Mouse (Mus musculus) fibroblast of lung, adult 2 months (primary cell): ENCODE measurements at regions not wholly inside any gene's neighbourhood (a gene's known extent, or its start where the extent isn't known, plus 50 kb on each side); places are given as distances from the start of the nearest gene placed in this dataset.

Experiments used
- DNase-seq: peaks from one replicate; pipeline ENCODE4 v3.0.0-alpha.2; 2011; ENCODE audit warnings: low read depth

DNA sequence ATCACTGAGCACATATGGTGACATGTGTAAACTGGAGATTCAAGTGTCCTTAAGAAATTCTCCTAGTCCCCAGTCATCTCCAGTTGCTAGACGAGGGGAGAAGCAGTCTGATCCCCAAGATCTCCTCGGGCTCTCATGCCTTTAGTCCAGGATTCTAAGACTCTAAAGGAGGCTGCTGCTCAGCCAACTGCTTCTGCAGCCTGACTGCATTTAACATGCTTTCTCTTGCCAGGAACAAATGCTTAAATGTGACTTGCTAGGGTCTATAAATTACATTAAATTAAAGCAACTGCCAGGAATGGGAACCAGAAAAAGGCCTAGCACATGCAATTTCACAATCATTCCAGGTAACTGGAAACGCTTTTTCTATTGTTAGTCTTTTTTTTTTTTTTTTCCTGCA is 599.8 kb upstream of the Gcfc2 start:
- DNase-seq = no peak

DNA sequence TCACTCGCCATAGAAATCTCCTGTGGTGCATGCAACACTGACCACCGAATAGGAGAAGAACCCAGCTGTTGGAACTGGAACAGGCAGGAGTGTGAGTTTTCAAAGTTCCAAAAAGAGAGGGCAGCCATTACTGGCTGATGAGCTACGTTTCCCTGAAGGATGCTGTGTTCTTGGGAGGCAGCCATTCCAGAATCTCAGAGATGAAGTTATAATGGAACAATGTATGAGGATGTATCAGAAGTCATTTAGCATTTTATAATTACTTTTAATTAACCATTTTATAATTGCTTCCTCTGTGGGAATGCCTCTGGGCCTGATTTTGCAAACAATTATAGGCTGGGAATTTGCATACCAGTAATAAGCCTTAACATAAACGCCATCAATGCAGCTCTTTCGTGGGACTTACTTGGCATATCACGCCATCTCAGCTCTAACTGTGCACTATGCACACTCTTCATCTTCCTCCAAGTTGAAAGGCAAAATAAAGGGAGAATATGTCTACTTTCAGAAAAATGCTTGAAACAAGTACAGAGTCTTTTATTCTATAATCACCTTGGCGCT is 559.4 kb upstream of the Gcfc2 start:
- no peak for DNase-seq

DNA sequence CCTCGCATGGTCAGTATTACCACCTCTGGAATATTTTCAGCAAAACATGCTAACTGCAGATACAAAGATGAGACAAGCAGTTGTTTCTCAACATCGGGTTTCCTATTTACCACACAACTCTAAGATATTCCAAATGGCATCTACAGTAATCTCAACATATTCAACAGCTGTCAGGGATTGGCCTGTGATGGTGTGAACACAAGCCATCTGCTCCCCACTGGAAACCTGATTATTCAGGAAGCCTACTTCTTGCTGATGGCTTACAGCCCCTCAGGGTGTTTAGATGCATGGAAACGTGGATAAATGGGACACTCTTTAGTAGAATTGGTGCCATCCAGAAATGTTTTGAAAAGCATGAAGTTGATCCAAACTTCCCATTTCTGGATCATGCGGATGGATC is 535.0 kb upstream of the Gcfc2 start:
- no peak for DNase-seq

DNA sequence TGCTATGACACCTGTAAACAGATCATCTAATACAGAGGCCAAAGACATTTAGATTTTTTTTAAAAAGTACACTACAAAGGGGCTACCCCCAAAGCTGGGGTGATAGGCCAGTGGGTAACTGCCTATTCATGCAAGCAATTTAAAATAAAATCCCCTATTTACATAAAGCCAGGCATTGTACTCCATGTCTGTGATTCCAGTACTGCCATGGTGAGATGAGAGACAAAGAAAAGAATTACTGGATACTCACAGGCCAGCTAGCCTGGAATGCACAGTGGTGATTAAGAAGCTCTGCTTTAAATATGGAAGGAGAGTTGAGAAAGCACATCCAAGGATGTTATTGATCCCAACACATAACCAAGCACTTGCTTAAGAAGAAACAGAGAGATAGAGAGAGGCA is 520.3 kb upstream of the Gcfc2 start:
- no peak for DNase-seq

DNA sequence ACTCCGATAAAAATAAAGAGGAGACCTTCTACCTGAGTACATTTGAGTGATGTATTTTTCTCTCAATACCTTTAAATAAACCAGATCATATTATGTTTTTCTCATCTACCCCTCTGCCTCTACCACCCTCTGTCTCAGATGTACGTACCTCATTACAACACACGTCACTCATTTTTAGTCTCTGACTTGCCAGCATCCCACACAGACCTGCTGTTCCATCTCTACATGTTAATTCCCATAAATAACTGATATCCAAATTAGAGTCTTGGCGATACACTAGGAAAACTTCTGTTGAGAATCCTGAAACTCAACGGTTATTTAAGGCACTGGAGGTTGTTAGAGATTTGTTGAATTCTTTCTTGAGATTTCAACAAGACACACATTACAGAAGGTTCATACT is 509.9 kb upstream of the Gcfc2 start:
- no peak for DNase-seq

DNA sequence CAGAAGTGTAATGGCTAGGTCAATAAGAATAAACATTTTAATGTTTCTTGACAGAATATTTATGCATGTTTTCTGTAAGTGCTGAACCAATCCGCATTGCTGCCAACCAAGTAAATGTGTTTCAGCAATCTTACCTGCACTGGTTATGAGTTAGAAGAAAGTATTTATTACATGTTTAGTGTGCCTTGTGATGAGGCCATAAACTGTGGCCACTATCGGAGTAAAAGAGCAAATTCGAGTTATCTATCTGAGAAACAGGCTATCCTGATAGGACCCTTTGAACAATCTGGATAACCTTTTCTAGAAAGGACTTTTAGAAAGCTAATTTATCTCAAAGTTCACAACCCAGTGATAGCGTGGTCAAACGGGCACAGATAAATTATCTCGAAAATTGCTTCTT is 488.7 kb upstream of the Gcfc2 start:
- no peak for DNase-seq

DNA sequence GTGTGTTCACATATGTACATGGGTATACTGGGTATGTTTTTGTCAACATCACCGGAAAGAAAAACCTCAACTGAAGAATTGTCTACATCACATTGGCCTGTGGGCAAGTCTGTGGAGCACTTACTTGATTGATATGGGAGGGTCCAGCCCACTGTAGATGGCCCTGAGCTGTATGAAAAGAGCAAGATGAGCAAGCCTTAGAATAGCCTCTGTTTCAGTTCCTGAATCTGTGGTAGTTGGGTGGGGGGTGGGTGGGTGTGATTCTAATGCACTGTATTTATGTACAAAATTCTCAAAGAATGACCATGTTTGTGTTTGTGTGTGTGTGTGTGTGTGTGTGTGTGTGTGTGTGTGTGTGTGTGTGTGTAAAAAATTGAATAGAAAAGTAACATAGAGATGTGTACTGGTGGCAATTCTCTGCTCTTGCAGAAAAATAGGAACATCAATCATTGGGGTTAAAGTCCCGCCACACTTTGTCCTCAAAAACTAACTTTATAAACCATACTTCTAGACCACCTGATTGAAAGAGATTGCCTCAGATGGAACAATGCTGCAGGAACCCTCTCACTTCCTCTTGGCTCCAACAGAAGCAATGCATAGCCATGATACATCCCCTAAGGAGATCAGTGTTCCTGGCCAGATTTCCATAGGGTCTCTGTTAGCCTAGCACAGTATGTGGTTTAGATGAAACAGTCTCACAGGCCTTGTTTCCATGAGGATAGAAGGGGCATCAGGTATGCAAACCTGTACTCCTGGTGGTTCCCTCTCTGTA is 484.3 kb upstream of the Gcfc2 start:
- DNase-seq = no peak

DNA sequence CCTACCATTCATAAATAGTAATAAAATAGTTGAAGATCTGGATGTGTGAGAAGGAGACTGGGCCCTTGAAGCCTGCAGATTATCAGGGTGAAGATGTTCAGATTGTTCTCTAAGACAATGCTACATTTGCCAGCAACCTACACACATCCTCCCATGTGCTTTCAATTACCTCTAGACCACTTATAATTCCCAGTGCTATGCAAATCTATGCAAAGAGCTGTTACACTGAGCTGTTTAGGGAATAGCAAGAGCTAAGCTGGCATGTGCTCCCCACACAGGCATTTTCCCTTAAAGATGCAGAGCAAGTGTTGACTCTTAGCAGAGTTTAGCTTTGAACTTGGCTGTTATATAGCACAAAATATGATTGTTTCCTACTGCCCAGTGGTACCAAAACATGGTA is 482.1 kb upstream of the Gcfc2 start:
- DNase-seq = no peak

DNA sequence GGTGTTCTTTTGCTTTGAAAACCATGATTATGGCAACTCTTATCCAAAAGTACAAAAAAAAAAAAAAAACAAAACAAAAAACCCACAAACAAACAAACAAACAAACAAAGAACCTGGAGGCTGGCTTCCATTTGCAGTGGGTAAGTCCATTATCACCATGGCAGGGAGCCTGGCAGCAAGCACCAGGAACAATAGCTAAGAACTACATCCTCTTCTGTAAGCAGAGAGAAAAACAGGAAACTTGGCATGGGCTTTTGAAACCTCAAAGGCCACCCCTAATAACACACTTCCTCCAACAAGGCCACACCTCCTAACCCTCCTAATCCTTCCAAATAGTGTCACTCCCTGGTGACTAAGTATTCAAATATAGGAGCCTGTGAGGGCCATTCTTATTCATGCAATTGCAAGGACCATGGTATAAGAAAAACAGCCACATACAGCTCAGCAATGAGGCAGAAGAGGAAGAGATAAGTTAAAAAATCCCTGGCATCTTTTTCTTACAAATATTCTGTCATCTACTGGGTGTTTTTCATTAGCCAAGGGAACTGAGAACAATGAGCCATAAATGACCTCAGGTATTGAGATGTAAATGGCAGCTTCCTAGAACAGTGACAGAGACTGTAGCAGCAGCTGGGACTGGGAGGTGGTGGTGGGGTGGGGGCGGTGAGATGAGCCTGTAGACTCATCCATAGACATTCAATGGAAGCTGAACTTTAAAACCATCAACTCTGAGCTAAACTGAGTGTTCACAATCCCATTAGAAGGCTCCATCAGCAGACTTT is 477.3 kb upstream of the Gcfc2 start:
- no peak for DNase-seq

DNA sequence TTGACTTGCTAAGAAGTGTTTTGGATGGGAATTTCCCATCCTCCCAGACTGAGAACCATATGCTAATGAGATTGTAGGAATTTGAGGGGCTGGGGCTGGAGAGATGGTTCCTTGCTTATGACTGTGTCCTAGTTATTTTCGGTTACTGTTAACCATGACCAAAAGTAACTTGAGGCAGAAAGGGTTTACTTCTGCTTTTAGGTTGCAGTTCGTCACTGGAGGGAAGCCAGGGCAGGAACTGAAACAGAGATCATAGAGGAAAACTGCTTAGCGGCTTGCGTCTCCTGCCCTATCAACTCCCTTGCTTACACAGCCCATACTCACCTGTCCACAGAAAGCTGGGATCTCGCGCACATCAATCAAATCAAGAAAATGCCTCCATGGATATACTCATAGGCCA is 475.8 kb upstream of the Gcfc2 start:
- DNase-seq = no peak

DNA sequence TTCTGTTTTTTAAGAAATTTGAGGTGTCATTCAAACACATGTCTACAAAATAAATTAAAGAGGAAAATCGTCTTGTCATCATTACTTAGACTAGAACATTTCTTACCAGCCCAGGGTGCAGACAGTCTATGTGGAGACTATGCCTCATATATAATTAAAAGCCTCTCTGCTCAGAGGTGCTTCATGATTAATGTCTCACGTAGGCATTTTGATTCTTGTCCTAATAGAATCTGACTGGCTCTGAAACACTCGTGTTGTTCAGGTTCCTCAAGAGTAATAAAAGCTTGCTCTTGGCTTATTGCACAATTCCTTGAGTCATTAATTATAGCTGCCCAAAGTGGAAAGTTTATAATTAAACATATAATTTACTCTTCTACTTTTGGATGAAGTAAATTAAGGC is 475.1 kb upstream of the Gcfc2 start:
- no peak for DNase-seq

DNA sequence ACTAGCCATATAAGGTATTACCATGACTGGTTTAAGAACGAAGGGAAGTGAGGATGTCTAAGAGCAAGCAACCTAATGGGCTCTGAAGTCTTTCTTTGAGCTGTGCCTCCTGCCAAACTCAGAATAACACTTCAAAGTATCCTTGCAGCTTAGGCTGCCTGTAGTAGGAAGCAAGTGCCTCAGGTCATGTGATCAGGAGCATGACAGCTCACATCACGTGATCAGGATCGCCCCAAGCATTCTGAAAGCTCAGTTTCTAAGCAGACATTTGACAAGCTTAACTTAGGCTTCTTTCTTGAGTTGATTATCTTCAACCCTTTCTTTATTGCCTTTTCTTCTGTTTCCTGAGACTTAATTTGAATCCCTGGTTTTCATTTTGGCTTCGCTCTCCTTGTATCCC is 462.4 kb upstream of the Gcfc2 start:
- DNase-seq = no peak

DNA sequence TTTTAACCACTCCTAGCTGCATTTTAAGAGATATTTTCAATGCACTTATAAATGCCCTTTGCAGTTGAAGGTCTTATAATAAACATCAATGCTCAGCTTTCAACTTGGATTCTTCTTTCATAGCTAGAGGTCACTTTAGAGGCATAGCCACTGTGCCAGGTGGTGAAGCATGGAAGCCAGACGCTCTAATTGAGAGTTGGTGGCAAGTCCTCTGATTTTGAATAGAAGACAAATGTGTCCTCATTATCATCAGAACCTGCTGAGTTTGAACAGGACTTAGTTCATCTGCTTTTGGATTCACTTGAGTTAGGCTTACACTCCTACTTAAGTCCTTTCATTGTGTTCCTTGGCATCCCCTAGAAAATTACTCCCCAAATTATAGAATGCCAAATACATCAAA is 459.0 kb upstream of the Gcfc2 start:
- no peak for DNase-seq

DNA sequence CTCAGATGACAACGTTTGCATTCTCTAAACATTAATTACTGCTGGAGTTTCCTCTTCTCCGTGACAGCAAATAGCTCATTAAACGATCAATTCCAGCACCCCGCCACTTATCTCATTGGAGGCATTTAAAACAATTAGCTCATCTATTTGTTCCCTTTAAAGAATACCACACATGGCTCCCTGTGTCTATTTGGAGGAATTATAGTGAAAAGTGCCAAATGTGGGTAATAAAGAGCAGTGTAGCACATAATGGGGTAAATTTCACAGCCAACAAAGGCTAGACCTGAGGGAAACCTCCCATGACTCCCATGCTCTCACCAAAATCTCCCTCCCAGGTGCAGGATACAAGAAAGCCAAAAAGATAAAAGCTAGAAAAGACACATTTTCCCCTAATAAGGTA is 456.9 kb upstream of the Gcfc2 start:
- no peak for DNase-seq

DNA sequence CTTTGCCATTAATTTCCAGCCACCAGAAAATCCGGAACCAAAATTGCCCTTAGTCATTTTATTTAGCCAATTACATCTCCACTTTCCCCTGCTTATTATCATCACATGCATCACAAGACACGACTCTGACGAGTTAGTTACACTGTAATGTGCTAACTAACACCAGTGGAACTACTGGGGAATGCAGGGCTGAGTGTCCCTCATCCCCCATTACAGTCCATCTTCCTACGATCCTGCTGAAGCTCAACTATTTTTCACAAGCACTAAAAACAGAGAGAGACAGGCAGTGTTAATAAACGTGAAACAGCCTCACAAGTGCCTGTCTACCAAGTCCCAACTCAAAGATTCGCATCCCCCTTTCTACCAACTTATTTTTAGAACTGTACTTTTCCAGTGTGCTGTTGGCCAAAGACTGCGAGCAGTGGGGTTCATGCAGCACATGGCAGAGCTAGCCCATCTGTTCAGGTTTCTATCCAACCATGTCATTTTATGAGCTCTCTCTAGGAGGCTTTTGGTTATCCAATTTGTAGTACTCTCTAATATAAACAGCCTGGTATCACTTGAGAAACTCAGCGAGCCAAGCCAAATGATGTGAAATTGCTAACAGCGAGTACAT is 452.0 kb upstream of the Gcfc2 start:
- DNase-seq = no peak

DNA sequence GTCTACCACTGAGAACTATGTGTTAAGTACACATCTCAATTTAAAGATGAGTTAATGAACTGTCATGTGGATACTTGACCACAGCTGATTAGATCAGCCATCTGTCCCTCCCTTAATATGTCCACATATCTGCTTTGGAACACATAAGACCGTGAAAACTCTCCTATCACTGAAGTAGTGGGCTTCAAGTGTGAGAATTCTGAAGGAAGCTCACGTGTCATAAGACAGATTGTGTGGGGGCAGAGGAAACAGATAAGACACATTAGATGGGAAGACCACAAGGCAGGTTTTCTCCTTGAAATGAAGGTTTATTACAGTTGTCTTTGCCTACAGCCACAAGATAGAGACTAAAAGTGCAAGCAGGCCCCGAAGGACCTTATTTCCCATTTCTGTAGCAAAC is 451.0 kb upstream of the Gcfc2 start:
- no peak for DNase-seq

DNA sequence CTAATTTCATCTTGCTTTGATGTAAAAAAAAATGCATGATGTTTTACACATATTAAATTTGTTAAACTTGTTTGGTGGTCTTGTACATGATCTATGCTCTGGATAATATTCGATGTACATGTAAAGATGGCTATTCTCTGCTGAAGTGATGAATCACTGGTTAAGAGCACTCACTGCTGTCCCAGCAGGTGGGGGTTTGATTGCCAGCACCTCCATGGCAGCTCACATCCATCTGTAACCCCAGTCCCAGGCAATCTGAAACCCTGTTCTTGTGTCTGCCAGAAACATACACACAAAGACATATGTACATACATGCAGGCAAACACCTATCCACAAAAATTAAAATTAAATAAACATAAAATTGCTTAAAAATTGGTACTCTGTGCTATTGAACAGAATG is 448.7 kb upstream of the Gcfc2 start:
- no peak for DNase-seq

DNA sequence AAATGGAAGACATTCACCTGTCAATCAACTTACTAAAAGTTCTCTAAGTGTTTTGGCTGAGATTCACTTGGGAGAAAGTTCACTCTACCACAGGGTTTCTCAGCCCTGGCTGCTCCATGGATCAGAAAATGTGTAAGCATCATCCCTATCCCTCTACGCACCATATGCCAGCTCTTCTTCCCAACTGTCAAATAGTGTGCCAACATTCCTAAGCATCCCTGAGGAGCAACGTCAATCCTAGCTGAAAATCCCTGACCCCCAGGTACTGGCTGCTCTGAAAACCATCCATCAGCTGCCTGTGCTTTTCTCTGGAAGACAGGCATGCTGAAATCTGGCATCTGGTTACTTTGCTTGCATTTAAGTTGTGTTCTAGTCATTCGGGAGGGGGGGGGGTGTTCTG is 436.5 kb upstream of the Gcfc2 start:
- DNase-seq = no peak

DNA sequence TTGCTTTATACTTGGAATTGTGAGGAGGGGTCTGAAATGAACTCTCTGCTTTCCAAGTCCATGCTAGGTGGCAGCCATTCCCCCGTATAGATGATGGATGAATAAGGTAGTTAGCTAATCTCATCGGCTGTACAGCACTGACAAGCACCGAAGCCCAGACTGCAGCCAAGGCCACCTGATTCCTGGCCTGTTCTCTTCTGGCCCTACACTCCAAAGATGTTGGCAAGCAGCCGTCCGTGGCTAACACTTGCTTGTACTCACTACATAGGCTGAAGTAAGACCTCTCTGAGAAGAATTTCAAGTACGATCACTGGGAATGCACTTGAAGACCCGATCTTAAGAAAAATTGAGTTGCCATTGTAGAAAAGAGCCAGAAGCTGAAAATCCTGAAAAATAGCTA is 427.2 kb upstream of the Gcfc2 start:
- DNase-seq = no peak

DNA sequence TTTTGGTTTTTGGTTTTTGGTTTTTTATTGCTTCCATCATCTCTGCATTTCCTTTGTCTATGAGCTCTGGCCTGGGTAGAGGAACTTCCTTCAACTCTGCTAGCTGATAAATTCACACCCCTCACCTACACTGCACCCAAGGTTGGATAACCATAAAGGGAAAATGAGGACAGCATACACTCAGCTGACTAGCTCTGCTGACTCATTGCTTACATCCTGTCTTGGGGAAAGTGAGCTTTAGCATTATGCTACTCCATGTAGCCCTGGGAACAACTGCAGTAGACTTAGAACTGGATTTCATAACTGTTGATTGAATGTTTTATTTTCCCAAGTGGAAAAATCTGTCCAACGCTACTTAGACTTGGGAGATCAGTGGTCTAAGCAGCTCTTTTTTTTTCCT is 406.3 kb upstream of the Gcfc2 start:
- DNase-seq = no peak

DNA sequence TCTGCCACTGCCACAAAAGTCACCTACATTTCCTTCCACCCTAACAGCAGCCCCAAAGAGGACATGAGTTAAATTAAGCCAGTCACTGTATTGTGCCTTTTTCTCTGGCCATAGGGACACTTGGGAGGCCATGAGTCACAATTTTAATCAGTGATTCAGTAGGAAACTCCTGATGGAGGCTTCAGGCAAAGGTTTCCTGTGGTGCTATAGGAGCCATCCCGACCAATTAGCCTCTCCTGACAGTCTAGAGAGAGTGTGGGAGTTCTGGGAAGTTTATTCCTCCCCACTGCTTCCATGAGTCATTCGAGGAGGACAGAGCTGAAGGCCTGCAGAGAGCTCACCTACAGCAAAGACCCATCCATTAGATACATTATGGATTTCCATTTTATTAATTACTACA is 361.2 kb upstream of the Gcfc2 start:
- DNase-seq = no peak

DNA sequence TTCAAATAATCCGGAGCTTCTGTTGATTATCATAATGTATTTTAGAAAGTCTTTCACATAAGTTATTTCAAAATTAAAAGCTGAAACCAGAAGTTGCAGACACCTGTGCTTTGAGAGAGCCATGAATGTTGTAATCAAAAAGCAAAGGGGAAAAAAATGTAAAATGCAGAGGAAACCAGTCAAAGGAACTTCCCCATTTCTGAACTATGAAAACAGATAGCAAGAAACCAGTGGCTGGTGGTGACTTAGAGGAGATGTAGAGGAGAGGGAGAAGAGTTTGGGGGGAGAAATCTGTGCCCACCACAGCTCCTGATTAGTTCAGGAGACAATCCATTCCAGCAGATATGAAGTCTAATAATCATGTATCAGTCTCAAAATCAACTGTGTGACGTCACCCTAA is 360.3 kb upstream of the Gcfc2 start:
- no peak for DNase-seq

DNA sequence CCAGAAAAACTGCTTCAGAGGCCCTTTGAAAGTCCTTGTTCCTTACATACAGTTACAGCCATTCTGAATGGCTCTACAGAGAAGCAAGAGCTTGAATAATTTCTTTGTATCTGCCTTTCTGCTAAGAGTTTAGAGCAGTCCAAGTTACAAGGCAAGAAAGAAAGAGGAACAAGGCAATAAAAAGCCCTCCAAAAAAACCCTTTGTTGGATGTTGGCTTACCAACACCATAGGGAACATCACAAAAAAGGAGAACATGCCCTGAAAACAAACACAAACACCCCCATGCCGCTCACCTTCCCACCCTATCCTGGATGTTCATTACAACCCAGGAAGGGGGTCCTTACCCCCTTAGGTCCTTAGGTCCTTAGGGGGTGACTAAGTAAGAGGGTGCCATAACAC is 359.2 kb upstream of the Gcfc2 start:
- DNase-seq = no peak
